Mouse (Mus musculus): Measurements from ENCODE around the gene Ubac1. TPM values are rescaled to one million over a fixed set of nuclear protein-coding genes. Genes with fewer than 3 reads are reported as not detected.

The Ubac1 gene
- polyA plus RNA-seq, 2 experiments from 2014 or later, result 10.2 to 11.8 TPM

DNA sequence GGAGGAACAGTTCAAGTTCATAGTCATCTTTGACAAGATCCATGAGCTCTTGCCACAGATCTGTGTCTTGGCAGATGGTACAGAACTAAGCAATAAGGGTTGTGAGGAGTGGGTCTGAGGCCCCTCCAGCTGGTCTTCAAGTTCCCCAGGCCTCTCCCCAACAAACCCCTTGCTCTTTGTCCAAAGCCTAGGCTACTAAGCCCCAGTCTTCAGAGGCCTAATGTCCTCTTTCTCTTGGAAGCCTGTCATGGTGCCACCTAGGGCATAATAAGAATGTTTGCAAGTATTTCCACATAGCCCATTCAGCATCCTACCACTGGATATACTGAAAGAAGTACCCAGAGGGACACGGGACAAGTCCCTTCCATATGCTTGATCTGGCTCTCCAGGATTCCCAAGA, 1.1 kb upstream of the Ubac1 start:
- no peak for ATAC-seq

DNA sequence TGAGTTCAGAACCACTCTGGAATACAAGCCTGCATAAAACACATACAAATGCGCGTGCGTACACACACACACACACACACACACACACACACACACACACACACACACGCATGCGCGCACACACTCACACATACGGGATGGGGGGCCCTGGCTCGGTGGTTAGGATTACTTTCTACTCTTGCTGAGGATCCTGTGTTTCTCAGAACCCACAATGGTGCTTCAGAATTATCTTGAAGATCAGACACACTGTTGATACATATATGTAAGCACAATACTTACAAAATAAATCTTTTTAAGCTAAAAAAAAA, 665 bp upstream of the Ubac1 start:
- no peak for ATAC-seq

GRCm38 (mm10) chr2:26020714-26021560, 610 bp downstream of the Ubac1 start:
- peak; percentile 55 for ATAC-seq

DNA sequence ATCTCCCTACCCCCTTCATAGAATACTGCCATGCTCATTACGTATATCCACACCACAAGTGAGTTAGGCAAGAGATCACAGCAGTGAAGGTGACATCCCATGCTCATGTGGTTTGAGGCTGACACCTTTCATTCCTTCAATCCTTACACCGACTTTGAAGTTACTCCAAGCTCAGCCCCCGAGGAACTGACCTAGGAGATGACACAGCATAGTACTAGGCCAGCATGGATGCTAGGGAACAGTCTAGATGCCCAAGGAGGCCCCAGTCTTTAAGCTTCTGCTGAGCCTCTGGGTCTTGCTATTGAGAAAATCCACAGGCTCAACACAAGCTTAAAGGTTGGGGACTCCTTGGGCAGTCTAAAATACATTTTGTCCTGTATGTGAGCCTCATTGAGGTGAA, 1.6 kb downstream of the Ubac1 start:
- no peak for ATAC-seq

GRCm38 (mm10) chr2:26017326-26017725, 4.2 kb downstream of the Ubac1 start:
- no peak for ATAC-seq

GRCm38 (mm10) chr2:26013674-26014073, 7.9 kb downstream of the Ubac1 start:
- no peak for ATAC-seq

GRCm38 (mm10) chr2:26011420-26011819, 10.1 kb downstream of the Ubac1 start:
- no peak for ATAC-seq

GRCm38 (mm10) chr2:26002001-26002400, 19.5 kb downstream of the Ubac1 start:
- no peak for ATAC-seq

DNA sequence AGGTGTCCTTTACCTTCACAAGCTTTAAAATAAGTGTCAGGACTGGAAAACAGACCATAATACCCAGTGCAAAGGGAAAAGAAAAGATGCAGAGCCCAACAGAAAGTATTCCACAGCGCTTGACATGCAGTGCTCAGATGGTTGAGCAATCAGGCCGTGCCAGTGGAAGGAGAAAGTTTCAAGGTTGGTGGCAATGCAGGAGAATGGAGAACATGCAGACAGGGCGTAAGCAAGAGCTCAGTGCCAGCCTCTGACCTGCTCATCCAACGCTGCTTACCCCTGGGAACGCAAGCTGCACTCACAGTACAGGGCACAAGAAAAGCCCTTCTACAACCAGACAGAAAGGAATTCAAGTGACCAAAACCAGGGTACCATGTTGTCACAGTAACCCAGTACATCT, 20.4 kb downstream of the Ubac1 start:
- ATAC-seq, result no peak

DNA sequence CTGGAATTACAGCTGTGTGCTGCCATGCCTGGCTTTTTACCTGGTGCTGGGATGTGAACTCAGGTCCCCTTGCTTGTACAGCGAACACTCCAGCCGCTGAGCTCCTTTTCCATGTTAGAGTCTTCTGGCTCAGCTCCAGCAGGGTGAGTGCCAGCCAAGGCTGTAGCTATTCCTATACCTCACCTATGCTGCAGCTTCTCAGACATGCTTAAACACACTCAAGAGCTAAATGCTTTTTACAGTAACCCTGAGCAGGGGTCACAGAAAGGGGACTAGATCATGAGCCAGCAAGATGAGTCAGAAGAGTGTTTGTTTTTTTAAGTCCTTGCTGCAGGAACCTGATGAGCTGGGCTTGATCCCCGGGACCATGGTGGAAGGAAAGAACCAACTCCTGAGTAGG, 23.8 kb downstream of the Ubac1 start:
- ATAC-seq, result no peak

DNA sequence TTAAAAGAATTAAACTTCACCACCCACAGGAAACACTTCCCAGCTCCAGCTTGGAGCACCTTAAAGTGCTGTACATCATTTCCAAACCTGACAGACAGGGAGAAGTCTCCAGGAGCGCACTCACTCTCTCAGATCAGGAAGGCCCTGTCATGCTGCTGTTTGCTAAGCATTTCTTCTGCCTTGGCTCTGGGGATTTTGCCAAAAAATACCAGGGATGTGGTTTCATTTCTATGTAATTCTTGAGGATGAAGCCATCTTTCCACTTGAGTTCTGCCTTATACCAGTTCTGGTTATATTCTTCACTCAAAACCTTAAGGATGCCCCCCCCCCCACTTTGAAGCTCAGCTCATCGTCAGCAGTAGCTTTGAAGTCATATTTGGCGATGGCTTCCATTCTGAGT, 26.8 kb downstream of the Ubac1 start:
- no peak for ATAC-seq

GRCm38 (mm10) chr2:25992285-25992684, 29.3 kb downstream of the Ubac1 start:
- ATAC-seq, result no peak

DNA sequence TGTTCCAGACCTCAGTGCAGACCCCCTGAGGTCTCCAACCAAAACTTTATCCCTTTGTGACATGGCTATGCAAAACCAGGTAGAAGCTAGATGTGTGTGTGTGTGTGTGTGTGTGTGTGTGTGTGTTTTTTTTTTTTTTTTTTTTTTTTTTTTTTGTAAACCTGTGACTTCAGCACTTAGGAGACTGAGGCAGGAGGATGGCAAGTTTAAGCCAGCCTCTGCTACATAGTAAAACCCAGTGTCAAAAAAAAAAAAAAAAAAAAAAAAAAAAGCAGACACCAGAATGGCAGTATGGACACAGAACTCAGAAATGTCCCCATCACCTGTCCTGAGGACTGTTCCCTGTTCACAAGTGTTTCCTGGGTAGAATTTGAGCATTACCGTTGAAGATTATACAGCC, 31.9 kb downstream of the Ubac1 start:
- ATAC-seq, result no peak

DNA sequence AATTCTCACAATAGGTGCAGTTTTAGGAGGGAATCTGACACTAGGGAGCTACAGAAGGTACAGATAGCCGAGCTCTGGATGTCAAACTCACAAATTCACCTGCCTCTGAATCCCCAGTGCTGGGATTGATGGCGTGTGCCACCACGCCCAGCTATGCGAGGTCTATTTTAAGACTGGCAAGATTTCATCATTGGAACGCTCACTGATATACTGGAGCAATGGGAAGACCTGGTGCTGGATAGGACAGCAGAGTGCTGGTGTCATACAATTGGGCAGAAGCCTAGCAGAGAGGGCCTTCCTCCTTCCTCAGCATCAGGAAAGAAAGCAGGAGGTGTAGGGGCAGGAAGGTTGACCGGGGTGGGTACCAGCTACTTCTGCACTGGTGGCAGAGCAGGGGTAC, 33.7 kb downstream of the Ubac1 start:
- ATAC-seq, result no peak

DNA sequence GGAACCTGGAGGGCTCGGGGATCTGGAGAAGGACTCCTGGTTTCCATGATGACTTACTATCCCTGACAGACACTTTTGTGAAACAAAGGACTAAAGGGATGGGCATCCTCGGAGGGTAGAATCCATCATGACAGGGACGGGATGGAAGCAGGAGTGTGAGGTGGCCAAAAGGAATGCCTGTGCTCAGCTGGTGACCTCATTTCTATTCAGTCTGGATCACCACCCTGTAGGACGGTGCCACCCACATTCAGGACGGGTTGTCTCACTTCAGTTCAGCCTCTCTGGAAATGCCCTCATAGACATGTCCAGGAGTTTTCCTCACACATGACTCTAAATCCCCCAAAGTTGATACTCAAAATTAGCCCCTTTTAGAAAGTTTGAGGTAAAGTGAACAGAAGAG, 34.9 kb downstream of the Ubac1 start:
- ATAC-seq, result no peak

DNA sequence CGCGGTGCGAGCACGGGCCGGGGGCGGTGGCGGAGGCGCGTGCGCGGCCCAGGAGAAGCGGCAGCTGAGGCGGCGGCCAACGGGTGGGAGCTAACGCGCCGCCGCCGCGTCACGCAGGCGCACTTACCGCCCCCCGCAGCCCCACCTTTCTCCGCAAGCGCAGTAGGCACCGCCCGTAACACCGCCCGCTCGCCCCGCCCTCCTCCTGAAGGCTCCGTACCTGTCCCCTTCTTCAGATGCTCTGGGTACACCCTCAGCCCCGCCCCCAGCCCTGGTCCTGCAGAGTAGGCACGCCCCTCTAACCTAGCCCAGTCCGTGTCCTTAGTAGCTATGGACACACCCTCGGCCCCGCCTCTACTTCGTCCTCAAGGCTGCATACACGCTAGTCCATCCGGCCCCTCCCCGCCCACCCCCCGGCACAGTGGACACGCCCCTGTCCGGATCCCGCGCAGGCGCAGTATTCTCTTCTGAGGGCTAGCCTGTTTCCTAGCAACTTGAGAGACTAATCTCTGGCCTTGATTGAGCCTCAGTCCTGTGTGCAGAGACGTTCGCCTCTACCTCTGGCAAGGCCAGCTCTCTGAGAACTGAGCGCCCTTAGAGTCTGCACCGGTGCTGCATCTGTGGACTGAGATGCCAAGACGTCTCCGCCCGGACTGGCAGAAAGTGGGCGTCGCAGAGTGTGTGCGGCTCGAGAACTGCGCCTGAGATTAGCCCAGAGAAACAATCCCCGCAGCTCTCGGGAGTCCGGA, 38.2 kb downstream of the Ubac1 start, which contains the start of gene Camsap1:
Camsap1 (minus strand) TSS at position 124 of the 749 bp plus-strand sequence.
- ATAC-seq, result peak; percentile 96

GRCm38 (mm10) chr2:25982426-25983091, 39.0 kb downstream of the Ubac1 start:
- no peak for ATAC-seq

GRCm38 (mm10) chr2:25982052-25982425, 39.5 kb downstream of the Ubac1 start:
- no peak for ATAC-seq

DNA sequence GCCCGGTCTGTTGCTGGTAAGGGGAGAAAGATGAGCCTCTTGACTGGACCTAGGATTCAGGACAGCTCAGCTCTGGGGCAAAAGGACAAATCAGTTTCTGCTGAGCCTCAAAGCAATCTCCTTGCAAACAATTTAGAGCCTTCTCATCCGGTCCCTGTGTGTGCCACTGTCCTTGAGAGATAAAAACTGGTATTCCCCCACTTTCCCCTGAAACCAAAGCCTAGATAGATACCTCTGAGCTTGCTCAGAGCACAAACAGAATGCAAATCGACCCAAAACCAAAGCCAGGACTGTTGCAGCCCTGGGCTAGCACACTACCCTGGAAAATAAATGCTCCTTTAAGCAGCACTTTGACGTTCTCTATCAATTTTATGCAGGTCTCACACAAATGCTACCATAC, 42.5 kb downstream of the Ubac1 start:
- ATAC-seq, result no peak

GRCm38 (mm10) chr2:25977587-25978239, 43.8 kb downstream of the Ubac1 start:
- ATAC-seq, result no peak

GRCm38 (mm10) chr2:25975141-25975770, 46.3 kb downstream of the Ubac1 start:
- no peak for ATAC-seq

- no peak for ATAC-seq
Measured at GRCm38 (mm10) chr2:25970426-25970825, 51.1 kb downstream of the Ubac1 start.

- no peak for ATAC-seq
Measured at GRCm38 (mm10) chr2:25969319-25969718, 52.2 kb downstream of the Ubac1 start.
